Mouse (Mus musculus): ENCODE data around the gene Cyp51. TPM values are rescaled to one million over a fixed set of nuclear protein-coding genes. Genes with fewer than 3 reads are reported as not detected.

Cyp51 gene
- polyA plus RNA-seq, 3 experiments from 2014 or later: 36.8 to 62.9 (median 53.1) TPM

Other genes starting within 250 kb of the Cyp51 start
- 10 to 100 TPM; 23.3 to 36.2 (median 33.8) TPM for gene Mterf1a, start 210.8 kb downstream of the Cyp51 start, polyA plus RNA-seq (2017; shearing (Covaris generic))
- gene Akap9, start 176.7 kb downstream of the Cyp51 start, polyA plus RNA-seq (2017; shearing (Covaris generic)): 100 to 1,000 TPM; 102 to 198 (median 175) TPM
- gene Mterf1b, start 87.6 kb upstream of the Cyp51 start, polyA plus RNA-seq (2017; shearing (Covaris generic)): 10 to 100 TPM; 10.9 to 16.7 (median 12.4) TPM